Mouse (Mus musculus) midbrain, embryonic 11.5 days (tissue): ENCODE data around the gene Dpt. TPM values are rescaled to one million over a fixed set of nuclear protein-coding genes. Genes with fewer than 3 reads are reported as not detected.
"Not testable (repeated sequence)": the region's sequence is repeated elsewhere in the genome, so short reads cannot be mapped to it uniquely, and the experiment has no call there.

Experiments
- ATAC-seq: fragments of 200-750 bp; cut with Nextera tagmentation; 2 replicates; pipeline ENCODE4 v1.8.0; 2017; ENCODE audit warnings: moderate TSS enrichment, moderate library complexity; ENCODE audit not compliant: low FRiP score
- DNase-seq: peaks from one replicate; pipeline ENCODE4 v3.0.0; 2015; ENCODE audit warnings: low spot score; ENCODE audit errors: missing footprints
- H3K27ac ChIP-seq: fragments of 300-500 bp; sonication (generic); 2 replicates; pipeline ENCODE4 v1.5.1; 2014; ENCODE audit warnings: low read depth, low read length
- H3K27me3 ChIP-seq: fragments of 300-500 bp; sonication (generic); 2 replicates; pipeline ENCODE4 v1.6.1; 2014; ENCODE audit warnings: mild to moderate bottlenecking, low read length, moderate library complexity, mixed read lengths; ENCODE audit not compliant: control insufficient read depth, insufficient read depth
- H3K36me3 ChIP-seq: fragments of 300-500 bp; sonication (generic); 2 replicates; pipeline ENCODE4 v1.6.1; 2014; ENCODE audit warnings: mild to moderate bottlenecking, low read length, moderate library complexity, mixed read lengths; ENCODE audit not compliant: control insufficient read depth, insufficient read depth
- H3K4me1 ChIP-seq: fragments of 300-500 bp; sonication (generic); 2 replicates; pipeline ENCODE4 v1.6.1; 2014; ENCODE audit warnings: low read length; ENCODE audit not compliant: control insufficient read depth, insufficient read depth
- H3K4me2 ChIP-seq: fragments of 300-500 bp; sonication (generic); 2 replicates; pipeline ENCODE4 v1.6.1; 2014; ENCODE audit warnings: mild to moderate bottlenecking, moderate library complexity
- H3K4me3 ChIP-seq: fragments of 300-500 bp; sonication (generic); 2 replicates; pipeline ENCODE4 v1.5.1; 2014; ENCODE audit warnings: low read depth, low read length
- H3K9ac ChIP-seq: fragments of 300-500 bp; sonication (generic); 2 replicates; pipeline ENCODE4 v1.6.1; 2014; ENCODE audit warnings: low read length
- H3K9me3 ChIP-seq: fragments of 300-500 bp; sonication (generic); 2 replicates; pipeline ENCODE4 v1.6.1; 2016; ENCODE audit warnings: low read length; ENCODE audit not compliant: control insufficient read depth
- WGBS: fragments of 180-500 bp; shearing (Covaris S2); extraction: QIAGEN DNeasy Blood & Tissue Kit; methylation state at CpG from one replicate; pipeline ENCODE4 v1.1.7; 2014; 5-methylcytosine and 5-hydroxymethylcytosine counted together
- polyA plus RNA-seq: library from polyadenylated mRNA; unstranded; fragments of >200 nt; fragmentation: Nextera tagmentation; extraction: Ambion mirVana; gene quantifications from 2 replicates; pipeline ENCODE4 v1.2.1, GENCODE M21; 2014

Dpt gene
- polyA plus RNA-seq, 1 experiment from 2014 or later: not detected

GRCm38 (mm10) chr1:164786165-164786564, 10.3 kb upstream of the Dpt start:
- 97% methylated on average over 5 of the region's 5 CpGs for WGBS
- Histone ChIP-seq H3K9me3 (no peaks in the 10 kb centered on the region), H3K27ac (no peak overlapping the region), H3K36me3 (no peaks in the 10 kb centered on the region), H3K4me2 (no peak overlapping the region), H3K9ac (no peak overlapping the region), H3K27me3 (no peaks in the 10 kb centered on the region), H3K4me3 (no peak overlapping the region), H3K4me1 (no peaks in the 10 kb centered on the region)
- DNase-seq (no peak), ATAC-seq (no peak)

GRCm38 (mm10) chr1:164787771-164788170, 8.7 kb upstream of the Dpt start:
- ATAC-seq (no peak), DNase-seq (no peak)
- Histone ChIP-seq H3K4me3 (no peak overlapping the region), H3K9me3 (no peaks in the 10 kb centered on the region), H3K27ac (no peak overlapping the region), H3K9ac (no peak overlapping the region), H3K36me3 (no peaks in the 10 kb centered on the region), H3K4me1 (no peaks in the 10 kb centered on the region), H3K4me2 (no peak overlapping the region), H3K27me3 (no peaks in the 10 kb centered on the region)
- 92% methylated on average over 7 of the region's 7 CpGs for WGBS

DNA sequence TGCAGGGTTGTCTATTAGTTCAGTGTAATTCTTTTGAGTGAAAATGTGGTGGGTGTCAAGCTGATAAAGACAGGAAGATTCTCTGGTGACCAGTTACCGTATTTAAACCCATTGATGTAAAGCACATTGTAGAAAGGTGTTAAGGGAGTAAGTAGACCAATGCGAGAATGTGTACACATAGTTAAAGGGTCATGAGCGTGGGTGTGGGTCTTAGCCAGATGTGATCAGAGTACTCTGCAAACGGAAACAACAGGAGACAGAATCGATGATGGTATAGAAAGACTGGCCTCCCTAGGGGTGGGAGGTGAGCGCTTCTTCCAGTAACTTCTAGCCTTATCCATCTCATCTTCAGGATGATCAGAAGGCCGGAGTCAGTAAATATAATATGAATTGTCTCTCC, 8.2 kb upstream of the Dpt start:
- H3K36me3 ChIP-seq: no peaks in the 10 kb centered on the region
- 90% methylated on average over 7 of the region's 7 CpGs for WGBS
- ATAC-seq (no peak), DNase-seq (no peak)
- H3K4me2 ChIP-seq: no peak overlapping the region
- H3K9me3 ChIP-seq: no peaks in the 10 kb centered on the region
- H3K27me3 ChIP-seq: no peaks in the 10 kb centered on the region
- H3K27ac ChIP-seq: no peak overlapping the region
- no peaks in the 10 kb centered on the region for H3K4me1 ChIP-seq
- H3K9ac ChIP-seq: no peak overlapping the region
- no peak overlapping the region for H3K4me3 ChIP-seq

GRCm38 (mm10) chr1:164790296-164790695, 6.1 kb upstream of the Dpt start:
- DNase-seq, H3K9me3 ChIP-seq, H3K4me2 ChIP-seq, ATAC-seq, H3K4me3 ChIP-seq, H3K36me3 ChIP-seq, H3K9ac ChIP-seq, H3K27ac ChIP-seq, H3K27me3 ChIP-seq, H3K4me1 ChIP-seq: not testable (repeated sequence)
- WGBS: 91% methylated on average over 12 of the region's 12 CpGs

GRCm38 (mm10) chr1:164793049-164793448, 3.4 kb upstream of the Dpt start:
- no peak overlapping the region for H3K9ac ChIP-seq
- H3K9me3 ChIP-seq: no peaks in the 10 kb centered on the region
- no peak overlapping the region for H3K27ac ChIP-seq
- 87% methylated on average over 4 of the region's 4 CpGs for WGBS
- no peak for ATAC-seq
- H3K4me2 ChIP-seq: no peak overlapping the region
- no peaks in the 10 kb centered on the region for H3K36me3 ChIP-seq
- no peaks in the 10 kb centered on the region for H3K4me1 ChIP-seq
- H3K4me3 ChIP-seq: no peak overlapping the region
- no peaks in the 10 kb centered on the region for H3K27me3 ChIP-seq
- DNase-seq: no peak

GRCm38 (mm10) chr1:164797746-164798285, 1.4 kb downstream of the Dpt start:
- Histone ChIP-seq H3K9ac (no peak overlapping the region), H3K4me3 (no peak overlapping the region), H3K9me3 (no peaks in the 10 kb centered on the region), H3K27ac (no peak overlapping the region), H3K36me3 (no peaks in the 10 kb centered on the region), H3K4me1 (no peaks in the 10 kb centered on the region), H3K27me3 (no peaks in the 10 kb centered on the region), H3K4me2 (no peak overlapping the region)
- WGBS: 92% methylated on average over 1 of the region's 1 CpGs
- ATAC-seq (no peak), DNase-seq (no peak)

DNA sequence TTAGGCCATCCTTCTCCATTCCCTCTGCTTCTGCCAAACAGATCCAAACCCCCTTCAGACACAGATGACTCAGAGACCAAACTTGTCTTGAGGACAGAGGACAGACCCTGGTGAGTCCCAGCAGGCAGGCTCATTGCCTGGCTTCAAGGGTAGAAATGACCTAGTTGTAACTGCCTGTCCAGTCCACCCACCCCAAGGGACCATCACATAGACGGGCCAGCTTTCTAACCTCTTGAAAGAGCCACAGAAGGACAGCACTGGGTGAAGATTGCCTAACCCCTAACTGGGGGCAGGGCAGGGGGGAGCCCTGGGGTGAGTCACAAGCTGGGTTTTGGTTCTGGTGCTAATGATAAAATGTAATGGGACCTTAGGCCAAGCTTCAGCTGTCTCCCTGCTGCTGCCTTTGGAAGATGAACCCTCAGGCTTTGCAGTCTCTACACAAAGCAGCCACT, 2.1 kb downstream of the Dpt start:
- H3K4me1 ChIP-seq: no peaks in the 10 kb centered on the region
- ATAC-seq (no peak), DNase-seq (no peak)
- H3K4me2 ChIP-seq: no peak overlapping the region
- no peaks in the 10 kb centered on the region for H3K9me3 ChIP-seq
- H3K27ac ChIP-seq: no peak overlapping the region
- no peak overlapping the region for H3K9ac ChIP-seq
- WGBS: 59% methylated on average over 1 of the region's 1 CpGs
- H3K27me3 ChIP-seq: no peaks in the 10 kb centered on the region
- no peaks in the 10 kb centered on the region for H3K36me3 ChIP-seq
- no peak overlapping the region for H3K4me3 ChIP-seq

- H3K27ac ChIP-seq: no peak overlapping the region
- no peak overlapping the region for H3K9ac ChIP-seq
- ATAC-seq (no peak), DNase-seq (no peak)
- H3K36me3 ChIP-seq: no peaks in the 10 kb centered on the region
- no peaks in the 10 kb centered on the region for H3K4me1 ChIP-seq
- no peak overlapping the region for H3K4me2 ChIP-seq
- no peak overlapping the region for H3K4me3 ChIP-seq
- H3K9me3 ChIP-seq: no peaks in the 10 kb centered on the region
- WGBS: 75% methylated on average over 3 of the region's 3 CpGs
- no peaks in the 10 kb centered on the region for H3K27me3 ChIP-seq
These were observed 2.7 kb downstream of the Dpt start for GRCm38 (mm10) chr1:164799161-164799560.

- H3K9ac ChIP-seq: no peak overlapping the region
- H3K27ac ChIP-seq: no peak overlapping the region
- H3K4me2 ChIP-seq: no peak overlapping the region
- ATAC-seq (no peak), DNase-seq (no peak)
- 87% methylated on average over 11 of the region's 11 CpGs for WGBS
- H3K4me3 ChIP-seq: no peak overlapping the region
- no peaks in the 10 kb centered on the region for H3K27me3 ChIP-seq
- H3K9me3 ChIP-seq: no peaks in the 10 kb centered on the region
- no peaks in the 10 kb centered on the region for H3K36me3 ChIP-seq
- H3K4me1 ChIP-seq: no peaks in the 10 kb centered on the region
These were observed 7.8 kb downstream of the Dpt start for GRCm38 (mm10) chr1:164804277-164804676.
